Mouse (Mus musculus): Measurements from ENCODE around the gene Spast.
A peak's percentile ranks its signal among the peaks of the same experiment; 100 is the strongest.
"Not testable (repeated sequence)": the region's sequence is repeated elsewhere in the genome, so short reads cannot be mapped to it uniquely, and the experiment has no call there.

Gene Spast

DNA sequence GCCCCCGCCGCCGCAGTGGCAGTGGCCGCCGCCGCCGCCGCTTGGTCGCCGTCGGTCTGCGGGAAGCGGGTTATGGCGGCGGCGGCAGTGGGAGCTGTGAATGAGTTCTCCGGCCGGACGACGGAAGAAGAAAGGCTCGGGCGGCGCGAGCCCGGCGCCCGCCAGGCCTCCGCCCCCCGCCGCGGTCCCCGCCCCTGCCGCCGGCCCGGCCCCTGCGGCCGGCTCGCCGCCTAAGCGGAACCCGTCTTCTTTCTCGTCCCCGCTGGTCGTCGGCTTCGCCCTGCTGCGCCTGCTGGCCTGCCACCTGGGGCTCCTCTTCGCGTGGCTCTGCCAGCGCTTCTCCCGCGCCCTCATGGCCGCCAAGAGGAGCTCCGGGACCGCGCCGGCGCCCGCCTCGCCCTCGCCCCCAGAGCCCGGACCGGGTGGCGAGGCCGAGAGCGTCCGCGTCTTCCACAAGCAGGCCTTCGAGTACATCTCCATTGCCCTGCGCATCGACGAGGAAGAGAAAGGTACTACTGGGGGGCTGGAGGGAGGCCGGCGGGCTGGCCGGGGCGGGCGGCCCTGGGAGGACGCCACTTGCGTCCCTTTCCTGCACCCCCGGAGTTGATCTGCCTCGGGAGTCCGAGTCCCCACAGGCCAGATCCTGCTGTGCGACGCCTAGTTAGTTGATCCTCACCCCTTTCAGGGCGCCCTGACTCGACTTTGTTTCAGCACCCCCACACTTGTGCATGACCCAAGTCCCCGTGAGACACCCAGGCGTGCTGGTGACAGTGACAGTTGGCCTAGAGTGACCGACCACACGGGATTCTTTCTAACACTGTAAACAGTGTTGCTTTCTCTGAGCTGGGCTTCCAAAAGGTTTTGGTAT lies at the start of gene Spast:
Gene Spast (plus strand): TSS at position 51 of the 868 bp plus-strand sequence.
- peak; percentile 55 for DNase-seq

DNA sequence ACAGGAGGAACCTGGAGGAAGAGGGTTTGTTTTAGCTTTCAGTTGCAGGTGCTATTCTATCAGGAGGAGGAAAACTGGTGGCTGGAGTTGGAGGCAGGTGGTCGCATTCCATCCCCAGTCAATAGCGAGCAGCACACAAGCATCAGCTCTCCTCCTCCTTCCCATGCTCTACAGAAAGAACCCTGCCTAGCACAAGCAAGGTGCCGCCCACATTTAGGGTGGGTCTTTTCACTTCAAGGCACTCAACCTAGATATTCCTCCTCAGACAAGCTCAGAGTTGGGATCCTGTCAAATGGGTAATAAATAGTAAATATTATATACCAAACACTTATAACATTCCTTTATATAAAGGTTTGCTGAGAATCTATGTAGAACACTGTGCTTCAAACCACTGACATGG lies 48.6 kb upstream of the Spast start:
- DNase-seq: no peak

GRCm38 (mm10) chr17:74290869-74291268 lies 47.9 kb upstream of the Spast start:
- no peak for DNase-seq

- no peak for DNase-seq
These were observed 47.0 kb upstream of the Spast start for GRCm38 (mm10) chr17:74291640-74292361.

GRCm38 (mm10) chr17:74293687-74294425 lies 44.9 kb upstream of the Spast start:
- no peak for DNase-seq

DNA sequence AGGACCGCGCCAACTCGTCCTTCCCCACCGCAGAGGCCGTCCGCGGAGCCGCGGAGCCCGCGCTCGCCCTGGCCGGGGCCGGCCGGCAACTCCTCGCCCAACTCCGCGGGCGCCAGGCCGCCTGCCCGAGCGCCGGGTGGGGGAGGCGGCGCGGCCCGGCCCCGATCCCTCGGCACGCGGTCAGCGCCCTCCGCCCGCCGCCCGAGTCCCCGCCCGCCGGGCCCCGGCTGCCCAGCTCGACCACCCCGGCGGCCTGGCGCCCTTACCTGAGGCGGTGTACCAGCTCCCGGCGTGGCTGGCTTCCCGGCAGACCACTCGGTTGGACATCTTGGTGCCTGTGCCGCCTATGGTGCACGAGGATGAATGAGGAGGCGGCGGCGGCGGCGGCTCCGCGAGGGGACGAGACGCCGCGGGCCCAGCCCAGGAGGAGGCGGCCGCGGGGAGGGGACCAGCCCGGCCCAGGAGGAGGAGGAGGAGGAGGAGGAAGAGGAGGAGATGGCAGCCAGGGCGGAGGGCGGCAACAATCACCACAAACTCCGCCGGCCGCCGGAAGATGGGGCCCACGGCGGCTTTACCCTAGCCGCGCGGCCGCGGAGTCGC lies 44.3 kb upstream of the Spast start:
- peak; percentile 71 for DNase-seq

GRCm38 (mm10) chr17:74295026-74295970 lies 43.5 kb upstream of the Spast start, which contains the start of gene Memo1:
Gene Memo1, minus strand, starts transcription at chr17:74295521.
- peak; percentile 85 for DNase-seq

GRCm38 (mm10) chr17:74296076-74296823 lies 42.5 kb upstream of the Spast start:
- DNase-seq: no peak

DNA sequence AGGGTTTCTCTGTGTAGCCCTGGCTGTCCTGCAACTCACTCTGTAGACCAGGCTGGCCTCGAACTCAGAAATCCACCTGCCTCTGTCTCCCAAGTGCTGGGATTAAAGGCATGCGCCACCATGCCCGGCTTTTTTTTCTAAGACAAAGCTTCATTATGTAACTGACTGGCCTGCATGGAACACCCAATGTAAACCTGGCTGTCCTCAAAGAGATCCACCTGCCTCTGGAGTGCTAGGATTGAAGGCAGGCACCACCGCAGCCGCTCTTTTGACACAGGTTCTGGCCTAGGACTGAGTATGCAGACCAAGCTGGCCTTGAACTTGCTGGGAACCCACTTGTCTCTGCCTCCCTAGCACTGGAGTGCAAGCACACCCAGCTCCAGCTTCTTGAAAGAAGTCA lies 41.8 kb upstream of the Spast start:
- not testable (repeated sequence) for DNase-seq

DNA sequence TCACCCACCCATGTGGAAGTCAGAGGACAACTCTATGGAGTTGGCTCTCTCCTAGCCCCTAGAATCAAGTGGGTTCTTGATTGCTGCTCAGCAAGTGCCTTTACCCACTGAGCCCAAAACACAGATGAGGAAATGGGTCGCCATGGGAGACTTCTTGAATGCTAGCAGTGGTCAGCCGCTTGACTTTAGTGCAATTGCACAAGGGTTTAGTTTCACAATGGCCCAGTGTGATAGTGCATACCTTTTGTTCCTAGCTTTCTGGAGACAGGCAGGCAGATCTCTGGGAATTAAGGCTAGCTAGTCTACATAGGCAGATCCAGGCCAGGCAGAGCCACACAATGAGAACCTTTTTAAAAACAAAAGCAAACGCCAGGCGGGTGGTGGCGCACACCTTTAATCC lies 38.7 kb upstream of the Spast start:
- no peak for DNase-seq

GRCm38 (mm10) chr17:74304060-74304459 lies 34.7 kb upstream of the Spast start:
- no peak for DNase-seq

- no peak for DNase-seq
These were observed 33.2 kb upstream of the Spast start for GRCm38 (mm10) chr17:74305616-74306015.

DNA sequence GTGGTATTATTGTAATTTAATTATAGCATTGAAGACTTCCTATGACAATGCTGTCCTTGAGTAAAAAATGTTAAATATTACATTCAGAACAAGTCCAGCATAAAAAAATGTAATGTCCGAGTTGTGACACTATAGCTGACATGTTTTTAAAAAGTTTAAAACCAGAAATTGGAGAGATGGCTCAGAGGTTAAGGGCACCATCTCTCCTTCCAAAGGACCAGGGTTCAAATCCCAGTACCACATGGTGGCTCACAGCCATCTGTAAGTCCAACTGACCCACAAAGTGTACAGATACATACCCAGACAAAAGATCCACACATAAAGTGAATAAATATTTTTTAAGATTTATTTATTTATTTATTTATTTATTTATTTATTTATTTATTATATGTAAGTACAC lies 32.8 kb upstream of the Spast start:
- DNase-seq: no peak

- no peak for DNase-seq
These were observed 23.1 kb upstream of the Spast start for GRCm38 (mm10) chr17:74315445-74316308.

GRCm38 (mm10) chr17:74316309-74316863 lies 22.4 kb upstream of the Spast start:
- DNase-seq: peak; percentile 82

- no peak for DNase-seq
These were observed 20.1 kb upstream of the Spast start for GRCm38 (mm10) chr17:74318721-74319120.

GRCm38 (mm10) chr17:74322400-74323054 lies 16.3 kb upstream of the Spast start:
- DNase-seq: no peak

DNA sequence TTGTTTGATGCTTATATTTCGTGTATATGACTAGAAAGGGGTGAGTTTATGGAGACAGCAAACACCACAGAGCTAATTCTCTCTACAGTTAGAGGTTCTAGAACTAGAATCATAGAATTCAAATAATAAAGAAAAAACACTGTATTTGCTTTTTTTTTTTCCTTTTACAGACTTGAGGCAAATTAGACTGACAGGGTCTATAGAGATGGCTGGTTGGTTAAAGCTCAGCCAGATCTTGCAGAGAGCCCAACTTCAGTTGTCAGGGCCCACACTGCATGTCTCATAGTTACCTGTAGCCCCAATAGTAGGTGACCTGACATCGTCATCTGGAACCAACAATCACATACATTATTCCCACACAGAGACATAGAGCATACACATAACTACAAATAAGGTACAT lies 14.9 kb upstream of the Spast start, which contains the start of gene Dpy30:
Gene Dpy30 (minus strand): TSS at position 101 of the 400 bp plus-strand sequence.
- no peak for DNase-seq

DNA sequence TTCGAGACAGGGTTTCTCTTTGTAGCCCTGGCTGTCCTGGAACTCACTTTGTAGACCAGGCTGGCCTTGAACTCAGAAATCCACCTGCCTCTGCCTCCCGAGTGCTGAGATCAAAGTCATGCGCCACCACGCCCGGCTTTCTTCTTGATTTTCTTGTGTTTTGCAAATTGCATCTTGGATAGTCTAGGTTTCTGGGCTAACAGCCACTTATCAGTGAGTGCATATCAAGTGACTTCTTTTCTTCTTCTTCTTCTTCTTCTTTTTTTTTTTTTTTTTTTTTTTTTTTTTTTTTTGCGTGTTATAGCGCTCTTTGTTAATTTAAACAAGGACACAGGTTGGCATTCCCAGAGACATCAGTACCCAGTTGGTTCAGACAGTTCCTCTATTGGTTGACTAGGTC lies 11.6 kb upstream of the Spast start:
- DNase-seq: not testable (repeated sequence)

Data from right cerebral cortex, postnatal 4 days (tissue).